Mouse (Mus musculus) stomach, adult 2 months (tissue): ENCODE measurements around the gene Grhl3. TPM values are rescaled to one million over a fixed set of nuclear protein-coding genes. Genes with fewer than 3 reads are reported as not detected.

Source experiments
- polyA plus RNA-seq: library from polyadenylated mRNA; depleted of rRNA; stranded (reverse); fragments of >200 nt; gene quantifications from 2 replicates; pipeline ENCODE4 v1.2.3, GENCODE M21; 2012; rRNA removed

Grhl3 gene
- 4.9 and 6.6 TPM in 2 replicates for polyA plus RNA-seq

GRCm38 (mm10) chr4:135573251-135573808 is at the start of gene Grhl3:
TSS of gene Grhl3 (minus strand) at chr4:135573630.

DNA sequence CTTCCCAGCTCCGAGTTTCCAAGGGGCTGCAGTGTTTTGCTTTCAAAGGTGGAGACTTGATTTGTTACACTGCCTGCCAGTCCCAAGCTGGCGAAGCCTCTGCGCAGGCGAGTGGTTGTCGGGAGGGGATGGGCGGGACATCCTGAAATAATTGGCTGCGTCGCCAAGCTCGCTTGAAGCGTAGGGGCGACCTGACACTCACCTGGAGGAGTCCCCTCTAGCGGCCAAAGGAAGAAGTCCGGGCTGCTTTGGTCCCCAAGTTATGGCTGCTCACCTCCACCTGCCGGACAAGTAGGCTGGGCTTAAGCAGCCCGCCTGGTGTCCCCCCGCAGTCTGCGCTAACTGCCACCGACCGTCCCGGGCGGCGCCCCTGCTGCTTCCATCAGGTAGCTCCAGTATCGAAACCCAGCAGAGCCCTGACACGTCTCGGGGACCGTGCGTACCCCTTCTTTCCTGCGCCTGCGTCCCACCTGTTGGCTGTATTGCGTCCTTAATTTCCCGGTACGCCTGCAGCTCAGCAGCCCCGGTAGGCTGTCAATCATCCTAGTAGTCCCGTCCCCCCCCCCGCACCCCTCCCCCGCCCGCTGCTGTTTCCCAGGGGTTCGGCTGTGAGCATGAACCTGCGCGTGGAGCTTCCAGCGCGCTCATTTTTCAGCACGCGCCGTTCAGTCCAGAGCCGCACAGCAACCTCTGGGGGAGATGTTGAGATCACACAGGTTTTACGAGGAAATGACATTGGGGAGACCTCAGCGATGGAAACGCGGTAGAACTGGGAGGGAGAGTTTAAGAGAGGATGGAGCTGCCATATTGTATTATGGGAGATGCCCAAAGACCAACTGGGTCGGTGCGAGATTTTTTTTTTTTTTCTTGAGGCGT is 78.7 kb downstream of the Grhl3 start, which contains the start of the genes Stpg1 and Nipal3:
Stpg1 (plus strand) TSS at position 270 of the 876 bp plus-strand sequence.
Nipal3 (minus strand) TSS at position 518 of the 876 bp plus-strand sequence.

Other genes with a start within 250 kb of the Grhl3 start
- gene Srrm1, start 220.3 kb downstream of the Grhl3 start, polyA plus RNA-seq: 5.0 and 6.5 TPM in 2 replicates
- 28.3 and 34.5 TPM in 2 replicates for gene Ncmap, start 175.4 kb downstream of the Grhl3 start, polyA plus RNA-seq
- 9.7 and 11.0 TPM in 2 replicates for gene Rcan3, start 139.8 kb downstream of the Grhl3 start, polyA plus RNA-seq
- not detected in 2 replicates for gene Stpg1, start 78.8 kb downstream of the Grhl3 start, polyA plus RNA-seq
- gene Nipal3, start 78.6 kb downstream of the Grhl3 start, polyA plus RNA-seq: 14.0 and 22.2 TPM in 2 replicates
- 2.4 TPM in 2 replicates for gene Ifnlr1, start 112.7 kb upstream of the Grhl3 start, polyA plus RNA-seq
- 2.7 and 2.9 TPM in 2 replicates for gene Il22ra1, start 154.5 kb upstream of the Grhl3 start, polyA plus RNA-seq
- gene Myom3, start 186.1 kb upstream of the Grhl3 start, polyA plus RNA-seq: 0.34 and 0.90 TPM in 2 replicates